Mouse (Mus musculus): Measurements from ENCODE around the gene Krtap24-1.

Krtap24-1 gene

DNA sequence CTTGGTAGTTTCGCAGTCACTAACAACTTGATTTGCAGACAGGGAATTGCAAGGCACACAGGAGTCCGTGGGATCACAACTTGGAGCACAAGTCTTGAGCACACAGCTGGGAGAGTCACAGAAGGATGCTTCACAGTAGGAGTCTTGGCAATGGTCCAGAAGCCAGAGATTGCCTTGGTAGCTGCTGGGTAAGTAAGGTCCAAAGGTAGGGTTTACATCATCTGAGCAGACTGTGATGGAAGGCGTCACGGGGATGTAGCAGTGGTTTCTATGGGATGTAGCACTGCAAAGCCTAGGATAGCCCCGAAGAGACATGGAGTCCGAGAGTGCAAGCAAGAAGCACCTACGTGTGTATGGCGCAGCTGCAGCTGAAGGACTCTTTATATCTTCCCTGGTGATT is at the start of gene Krtap24-1:
Gene Krtap24-1, minus strand, starts transcription at position 358 of the 400 bp plus-strand sequence.
- DNase-seq (ENCODE audit: low spot score in 2 of 2), result no peak

DNA sequence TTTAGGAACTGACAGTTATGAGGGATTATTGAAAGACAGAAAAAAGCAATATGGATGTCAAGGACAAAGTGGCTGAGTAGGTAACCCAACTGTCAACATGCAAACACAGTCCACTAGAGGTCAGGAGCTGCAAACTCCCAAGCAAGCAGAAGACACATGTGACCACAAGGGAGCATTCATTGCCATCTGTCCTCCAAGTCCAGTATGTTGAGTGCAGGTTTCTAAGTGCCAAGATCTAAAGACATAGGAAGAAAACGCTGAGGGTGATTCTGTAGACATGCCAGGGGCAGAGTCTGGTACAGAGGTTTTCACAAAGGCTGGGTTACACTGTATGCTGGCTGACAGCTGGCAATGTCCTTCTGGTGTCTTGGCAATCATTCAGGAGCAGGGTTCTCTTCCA is 45.3 kb upstream of the Krtap24-1 start:
- no peak for DNase-seq (ENCODE audit: low spot score in 2 of 2)

- no peak for DNase-seq (ENCODE audit: low spot score in 2 of 2)
Measured at GRCm38 (mm10) chr16:88651952-88652351, 39.9 kb upstream of the Krtap24-1 start.

- no peak for DNase-seq (ENCODE audit: low spot score in 2 of 2)
Measured at GRCm38 (mm10) chr16:88651082-88651481, 39.0 kb upstream of the Krtap24-1 start.

DNA sequence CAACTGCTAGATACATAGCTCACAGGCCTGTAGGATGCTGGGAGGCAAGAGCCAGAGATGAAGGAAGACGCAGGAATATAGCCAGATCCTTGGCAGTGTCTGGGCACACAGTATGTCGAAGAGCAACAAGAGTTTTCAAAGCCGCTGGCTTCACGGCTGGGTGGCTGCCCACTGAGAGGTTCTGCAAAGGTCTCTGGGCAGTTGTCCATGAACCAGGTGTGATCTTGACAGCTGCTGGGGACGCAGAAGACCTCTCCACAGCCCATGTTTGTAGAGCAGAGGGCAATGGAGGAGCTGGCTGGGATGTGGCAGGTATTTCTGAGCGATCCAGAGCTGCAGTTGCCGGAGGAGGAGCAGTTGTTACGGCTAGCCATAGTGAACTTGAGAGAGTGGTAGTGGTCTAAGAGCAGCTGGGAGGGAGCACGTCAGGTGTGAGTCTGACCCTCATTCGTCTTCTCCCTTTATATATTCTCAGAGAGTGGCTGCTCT is 35.3 kb upstream of the Krtap24-1 start, which contains the start of gene Krtap26-1:
Gene Krtap26-1, minus strand, starts transcription at position 439 of the 489 bp plus-strand sequence.
- no peak for DNase-seq (ENCODE audit: low spot score in 2 of 2)

DNA sequence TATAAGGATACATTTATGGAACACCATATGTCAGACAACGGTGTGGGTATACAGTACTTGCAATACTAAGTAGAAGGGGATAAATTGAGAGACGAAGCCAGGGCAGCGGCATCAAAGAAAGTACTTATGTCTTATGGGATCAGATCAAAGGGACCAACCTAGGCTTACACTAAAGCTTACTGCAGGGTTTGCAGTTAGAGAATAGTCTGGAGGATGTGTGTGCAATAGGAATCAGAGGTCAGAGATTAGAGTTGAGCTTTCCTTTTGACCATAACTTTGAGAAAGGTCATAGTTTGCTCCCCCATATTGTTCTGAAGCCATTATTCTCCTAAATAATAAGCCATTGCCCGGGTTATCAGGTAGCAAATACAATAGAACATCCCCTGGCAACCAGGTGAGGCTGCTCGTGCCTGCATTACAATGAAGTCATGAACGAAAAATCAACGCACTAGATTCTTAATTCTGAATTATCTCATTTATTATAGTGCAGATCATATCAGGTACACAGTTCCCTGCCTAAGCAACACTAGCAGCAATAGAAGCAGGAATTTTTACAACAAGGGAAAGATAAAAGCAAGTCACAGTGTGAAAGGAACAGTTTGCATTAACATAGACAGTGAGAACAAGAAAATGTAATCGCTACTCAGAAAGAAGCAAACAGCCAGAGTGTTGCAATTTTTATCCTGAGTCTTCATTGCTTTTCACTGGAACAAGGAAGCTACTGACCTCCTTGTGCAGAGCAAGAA is 34.5 kb upstream of the Krtap24-1 start:
- no peak for DNase-seq (ENCODE audit: low spot score in 2 of 2)

DNA sequence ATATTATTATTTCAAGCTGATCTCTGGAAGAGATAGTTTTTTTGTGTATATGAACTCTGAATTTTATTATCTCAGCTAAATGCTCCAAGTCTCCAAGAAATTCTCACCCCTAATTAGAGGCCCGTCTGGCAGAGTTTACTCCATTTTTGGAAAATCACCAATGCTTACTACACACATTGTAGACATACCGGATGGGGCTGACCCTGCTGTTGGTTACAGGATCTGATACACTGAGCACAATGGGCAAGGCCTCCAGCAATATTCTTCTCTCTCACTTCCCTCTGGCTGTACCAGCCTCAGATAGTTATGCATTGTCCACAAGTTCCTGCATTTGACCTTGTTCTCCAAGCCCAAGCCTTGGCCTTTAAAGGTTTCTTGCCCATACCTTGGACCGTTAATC is 28.0 kb upstream of the Krtap24-1 start:
- DNase-seq (ENCODE audit: low spot score in 2 of 2), result no peak

DNA sequence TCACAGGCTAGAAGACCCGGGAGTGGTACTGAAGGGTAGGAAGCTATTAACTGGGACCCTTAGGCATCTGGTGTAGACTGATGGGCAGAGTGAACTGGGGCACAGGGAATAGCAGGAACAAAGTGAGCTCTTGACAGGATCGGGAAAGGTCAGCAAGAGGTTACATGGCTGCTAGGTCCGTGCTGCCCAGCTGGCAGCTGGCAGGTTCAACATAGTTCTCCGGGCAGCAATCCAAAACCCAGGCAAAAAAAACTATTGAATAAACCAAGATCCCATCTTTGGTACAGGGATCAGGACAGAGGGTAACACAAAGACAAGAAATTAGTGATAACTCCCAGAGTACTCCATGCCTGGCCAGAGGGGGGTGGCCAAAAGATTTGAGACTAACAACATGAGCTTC is 23.1 kb upstream of the Krtap24-1 start:
- no peak for DNase-seq (ENCODE audit: low spot score in 2 of 2)

- no peak for DNase-seq (ENCODE audit: low spot score in 2 of 2)
Measured at GRCm38 (mm10) chr16:88631474-88631873, 19.4 kb upstream of the Krtap24-1 start.

GRCm38 (mm10) chr16:88627566-88627965 is 15.5 kb upstream of the Krtap24-1 start, which contains the start of gene 2310079G19Rik:
TSS of gene 2310079G19Rik (minus strand) at chr16:88627666.
- DNase-seq (ENCODE audit: low spot score in 2 of 2), result no peak

GRCm38 (mm10) chr16:88612712-88613111 is 633 bp upstream of the Krtap24-1 start:
- DNase-seq (ENCODE audit: low spot score in 2 of 2), result no peak

DNA sequence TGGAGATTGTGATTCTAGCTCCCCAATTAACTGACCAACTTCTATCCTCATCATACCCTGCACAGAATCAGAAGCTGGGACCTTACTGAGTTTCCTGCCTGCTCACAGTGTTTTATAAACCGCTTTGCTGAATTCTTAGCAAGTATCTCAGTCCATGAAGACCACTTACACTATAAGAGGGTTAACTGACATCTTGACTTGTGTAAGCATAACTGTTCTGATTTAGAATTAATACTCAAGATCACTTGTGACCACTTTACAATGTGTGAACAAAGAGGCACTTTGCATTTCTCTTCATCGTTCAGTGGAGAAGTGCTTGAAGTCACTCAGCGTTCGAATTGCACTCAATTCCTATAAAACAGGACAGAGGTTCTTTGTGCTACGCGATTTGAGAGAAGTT is 7.5 kb downstream of the Krtap24-1 start:
- DNase-seq (ENCODE audit: low spot score in 2 of 2), result no peak

DNA sequence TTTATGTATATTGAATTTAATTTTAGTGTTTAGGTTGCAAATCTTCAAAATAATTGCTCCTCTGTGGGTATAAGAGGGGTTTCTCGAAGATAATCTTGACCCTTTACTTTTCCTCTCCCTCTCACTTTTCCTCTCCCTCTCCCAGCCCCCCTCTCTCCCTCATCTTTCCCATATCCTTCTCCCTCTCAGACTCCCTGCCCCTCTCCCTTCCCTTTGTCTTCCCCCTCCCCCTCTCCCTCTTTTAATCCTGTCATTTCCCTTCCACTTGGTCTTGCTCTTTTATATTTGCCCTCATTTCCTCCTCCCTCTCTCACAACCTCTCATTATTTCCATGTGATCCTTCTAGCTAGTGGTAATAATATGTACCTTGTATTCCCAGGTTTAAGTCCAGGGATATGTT is 9.6 kb downstream of the Krtap24-1 start:
- no peak for DNase-seq (ENCODE audit: low spot score in 2 of 2)

- DNase-seq (ENCODE audit: low spot score in 2 of 2), result no peak
Measured at GRCm38 (mm10) chr16:88600303-88600702, 11.8 kb downstream of the Krtap24-1 start.

DNA sequence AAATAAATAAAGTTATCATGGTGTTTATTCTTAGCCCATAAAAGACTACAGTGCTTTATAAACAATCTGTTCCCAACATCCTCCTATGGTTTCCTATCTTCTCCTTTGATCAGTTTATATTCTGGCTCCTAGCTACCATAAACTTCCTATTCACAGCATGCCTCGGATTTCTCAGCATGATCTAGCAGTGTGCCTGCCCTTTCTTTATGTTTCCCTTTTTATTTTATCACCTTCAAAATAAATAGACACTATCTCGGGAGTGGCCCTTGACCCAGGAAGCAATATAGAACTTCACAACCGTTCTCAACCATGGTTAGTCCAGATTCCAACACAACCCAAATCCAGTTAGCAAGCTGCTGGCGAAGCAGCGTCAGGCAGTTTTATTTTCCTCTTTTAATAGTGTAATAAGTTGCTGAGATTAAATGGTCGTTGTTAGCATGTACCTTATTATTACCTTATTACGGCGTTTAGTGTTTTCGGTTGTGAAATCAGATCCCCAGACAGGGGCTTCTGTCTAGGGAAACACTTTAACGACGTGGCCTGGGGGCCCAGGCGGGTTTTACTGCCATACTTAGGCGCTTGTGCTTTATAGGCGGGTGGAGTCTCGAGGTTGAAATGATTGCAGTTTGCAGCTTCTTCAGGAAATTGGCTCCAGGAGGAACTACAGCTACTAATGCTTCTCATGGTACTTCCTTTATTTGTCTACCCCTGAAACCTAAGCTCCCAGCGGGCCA is 12.4 kb downstream of the Krtap24-1 start:
- no peak for DNase-seq (ENCODE audit: low spot score in 2 of 2)

GRCm38 (mm10) chr16:88592758-88593157 is 19.3 kb downstream of the Krtap24-1 start:
- no peak for DNase-seq (ENCODE audit: low spot score in 2 of 2)

- no peak for DNase-seq (ENCODE audit: low spot score in 2 of 2)
Measured at GRCm38 (mm10) chr16:88583338-88583737, 28.7 kb downstream of the Krtap24-1 start.

GRCm38 (mm10) chr16:88575885-88576679 is 36.0 kb downstream of the Krtap24-1 start:
- no peak for DNase-seq (ENCODE audit: low spot score in 2 of 2)

GRCm38 (mm10) chr16:88572904-88573404 is 39.1 kb downstream of the Krtap24-1 start:
- DNase-seq (ENCODE audit: low spot score in 2 of 2), result no peak

- DNase-seq (ENCODE audit: low spot score in 2 of 2), result no peak
Measured at GRCm38 (mm10) chr16:88570136-88570535, 41.9 kb downstream of the Krtap24-1 start.

GRCm38 (mm10) chr16:88569732-88570131 is 42.3 kb downstream of the Krtap24-1 start:
- no peak for DNase-seq (ENCODE audit: low spot score in 2 of 2)

GRCm38 (mm10) chr16:88569096-88569495 is 43.0 kb downstream of the Krtap24-1 start:
- no peak for DNase-seq (ENCODE audit: low spot score in 2 of 2)

All from natural killer cell, adult 2 months (primary cell).